Mouse (Mus musculus): ENCODE results near the gene Scn7a. TPM values are rescaled to one million over a fixed set of nuclear protein-coding genes. Genes with fewer than 3 reads are reported as not detected.

Gene Scn7a
- polyA plus RNA-seq, 1 experiment from 2014 or later: not detected

DNA sequence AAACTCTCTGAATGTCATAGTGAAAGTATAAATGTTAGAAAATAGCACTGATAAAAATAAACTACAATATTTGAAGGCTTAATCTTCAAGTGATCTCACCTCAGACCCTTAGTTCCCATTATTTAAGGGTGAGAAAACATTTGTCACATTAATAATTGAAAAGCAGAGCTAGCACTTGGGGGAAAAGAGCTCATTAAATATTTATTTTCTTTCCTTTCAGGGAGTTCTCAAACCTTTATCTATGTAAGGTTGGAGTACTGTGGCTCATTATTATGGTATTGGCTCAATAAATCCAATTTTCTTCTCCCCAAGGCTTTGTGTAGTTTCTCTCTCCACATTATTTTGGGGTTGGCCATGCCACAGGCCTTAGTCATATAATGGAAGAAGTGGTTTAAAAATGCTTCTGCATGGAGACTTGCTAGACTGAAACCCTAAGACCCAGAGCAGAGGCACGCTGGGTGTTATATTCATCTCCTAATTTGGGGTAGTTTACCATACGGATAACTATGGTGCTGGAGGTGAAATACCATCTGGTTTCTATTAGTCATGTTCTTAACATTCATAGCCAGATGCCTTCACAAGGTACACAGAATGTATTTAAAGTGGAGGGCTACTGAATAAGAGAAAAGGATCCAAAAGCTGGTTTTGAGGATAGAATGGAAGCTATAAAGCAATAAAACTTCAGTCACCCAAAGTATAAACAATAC lies 57.7 kb downstream of the Scn7a start:
- ATAC-seq (ENCODE audit: insufficient read depth): no peak
- H3K4me1 ChIP-seq (replicated peaks): no peaks in the 10 kb centered on the region
- H3K4me2 ChIP-seq: no peak overlapping the region
- no peaks in the 10 kb centered on the region for H3K27me3 ChIP-seq
- H3K4me3 ChIP-seq (replicated peaks): no peak overlapping the region
- no peak overlapping the region for H3K27ac ChIP-seq (replicated peaks)
- no peaks in the 10 kb centered on the region for H3K9me3 ChIP-seq (replicated peaks)
- no peaks in the 10 kb centered on the region for H3K36me3 ChIP-seq (replicated peaks)
- WGBS (ENCODE audit: insufficient replicate concordance): 57% methylated on average over 2 of the region's 2 CpGs
- no peak overlapping the region for H3K9ac ChIP-seq

- Histone ChIP-seq H3K4me2 (no peak overlapping the region), H3K27me3 (no peaks in the 10 kb centered on the region)
- WGBS (ENCODE audit: insufficient replicate concordance): 65% methylated on average over 2 of the region's 2 CpGs
Observed at GRCm38 (mm10) chr2:66712071-66712470, 72.6 kb downstream of the Scn7a start.

GRCm38 (mm10) chr2:66692300-66692699 lies 92.4 kb downstream of the Scn7a start:
- ATAC-seq (ENCODE audit: insufficient read depth): no peak
- no peaks in the 10 kb centered on the region for H3K4me1 ChIP-seq (replicated peaks)
- no peaks in the 10 kb centered on the region for H3K9me3 ChIP-seq (replicated peaks)
- 52% methylated on average over 2 of the region's 2 CpGs for WGBS (ENCODE audit: insufficient replicate concordance)
- no peaks in the 10 kb centered on the region for H3K36me3 ChIP-seq (replicated peaks)
- H3K4me2 ChIP-seq: no peak overlapping the region
- no peaks in the 10 kb centered on the region for H3K27me3 ChIP-seq
- H3K9ac ChIP-seq: no peak overlapping the region
- H3K4me3 ChIP-seq (replicated peaks): no peak overlapping the region
- no peak overlapping the region for H3K27ac ChIP-seq (replicated peaks)

More at GRCm38 (mm10) chr2:66712071-66712470, 72.6 kb downstream of the Scn7a start:
- no peaks in the 10 kb centered on the region for H3K9me3 ChIP-seq (replicated peaks)
- no peak overlapping the region for H3K4me3 ChIP-seq (replicated peaks)
- no peak overlapping the region for H3K27ac ChIP-seq (replicated peaks)
- no peak for ATAC-seq (ENCODE audit: insufficient read depth)
- H3K9ac ChIP-seq: no peak overlapping the region
- no peaks in the 10 kb centered on the region for H3K36me3 ChIP-seq (replicated peaks)
- H3K4me1 ChIP-seq (replicated peaks): no peaks in the 10 kb centered on the region

GRCm38 (mm10) chr2:66661988-66662387 lies 122.7 kb downstream of the Scn7a start:
- Histone ChIP-seq H3K4me2 (no peak overlapping the region), H3K36me3 (replicated peaks) (no peaks in the 10 kb centered on the region), H3K27ac (replicated peaks) (no peak overlapping the region), H3K9ac (no peak overlapping the region), H3K9me3 (replicated peaks) (no peaks in the 10 kb centered on the region), H3K4me3 (replicated peaks) (no peak overlapping the region), H3K27me3 (no peaks in the 10 kb centered on the region), H3K4me1 (replicated peaks) (no peaks in the 10 kb centered on the region)
- no peak for ATAC-seq (ENCODE audit: insufficient read depth)
- WGBS (ENCODE audit: insufficient replicate concordance): 57% methylated on average over 1 of the region's 1 CpGs

- ATAC-seq (ENCODE audit: insufficient read depth): no peak
- H3K9ac ChIP-seq: no peak overlapping the region
- WGBS (ENCODE audit: insufficient replicate concordance): 71% methylated on average over 3 of the region's 3 CpGs
Observed at GRCm38 (mm10) chr2:66656430-66656829, 128.3 kb downstream of the Scn7a start.

GRCm38 (mm10) chr2:66655431-66655830 lies 129.3 kb downstream of the Scn7a start:
- no peaks in the 10 kb centered on the region for H3K27me3 ChIP-seq
- no peak overlapping the region for H3K27ac ChIP-seq (replicated peaks)
- no peak overlapping the region for H3K4me2 ChIP-seq
- no peak overlapping the region for H3K9ac ChIP-seq
- H3K9me3 ChIP-seq (replicated peaks): no peaks in the 10 kb centered on the region
- H3K4me1 ChIP-seq (replicated peaks): no peaks in the 10 kb centered on the region
- H3K4me3 ChIP-seq (replicated peaks): no peak overlapping the region
- ATAC-seq (ENCODE audit: insufficient read depth): no peak
- no peaks in the 10 kb centered on the region for H3K36me3 ChIP-seq (replicated peaks)
- WGBS (ENCODE audit: insufficient replicate concordance): 45% methylated on average over 2 of the region's 2 CpGs

More at GRCm38 (mm10) chr2:66656430-66656829, 128.3 kb downstream of the Scn7a start:
- no peaks in the 10 kb centered on the region for H3K4me1 ChIP-seq (replicated peaks)
- H3K4me2 ChIP-seq: no peak overlapping the region
- H3K9me3 ChIP-seq (replicated peaks): no peaks in the 10 kb centered on the region
- H3K4me3 ChIP-seq (replicated peaks): no peak overlapping the region
- no peak overlapping the region for H3K27ac ChIP-seq (replicated peaks)
- no peaks in the 10 kb centered on the region for H3K27me3 ChIP-seq
- no peaks in the 10 kb centered on the region for H3K36me3 ChIP-seq (replicated peaks)

DNA sequence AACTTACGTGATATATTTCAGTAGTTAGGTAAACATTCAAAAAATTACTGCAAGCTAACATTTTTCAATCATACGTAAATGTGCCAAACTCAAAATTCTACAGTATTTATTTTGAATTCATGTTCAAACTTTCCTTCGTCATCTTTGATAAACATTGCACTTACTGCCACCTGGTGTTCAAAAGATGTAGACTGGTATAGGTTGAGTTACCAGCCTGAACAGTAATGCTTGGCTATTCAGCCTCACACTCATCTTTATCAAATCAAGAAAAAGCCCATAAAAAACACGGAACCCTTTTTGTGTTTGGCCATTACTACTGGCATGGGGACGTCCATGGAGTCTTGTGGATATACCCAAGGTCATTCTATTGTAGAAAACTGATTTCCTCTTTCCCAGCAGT lies 140.3 kb downstream of the Scn7a start:
- H3K36me3 ChIP-seq (replicated peaks): no peaks in the 10 kb centered on the region
- no peak overlapping the region for H3K4me2 ChIP-seq
- H3K4me1 ChIP-seq (replicated peaks): no peaks in the 10 kb centered on the region
- no peak overlapping the region for H3K4me3 ChIP-seq (replicated peaks)
- H3K27me3 ChIP-seq: no peaks in the 10 kb centered on the region
- no peaks in the 10 kb centered on the region for H3K9me3 ChIP-seq (replicated peaks)
- H3K9ac ChIP-seq: no peak overlapping the region
- 26% methylated on average over 5 of the region's 5 CpGs for WGBS (ENCODE audit: insufficient replicate concordance)
- ATAC-seq (ENCODE audit: insufficient read depth): no peak
- H3K27ac ChIP-seq (replicated peaks): no peak overlapping the region

DNA sequence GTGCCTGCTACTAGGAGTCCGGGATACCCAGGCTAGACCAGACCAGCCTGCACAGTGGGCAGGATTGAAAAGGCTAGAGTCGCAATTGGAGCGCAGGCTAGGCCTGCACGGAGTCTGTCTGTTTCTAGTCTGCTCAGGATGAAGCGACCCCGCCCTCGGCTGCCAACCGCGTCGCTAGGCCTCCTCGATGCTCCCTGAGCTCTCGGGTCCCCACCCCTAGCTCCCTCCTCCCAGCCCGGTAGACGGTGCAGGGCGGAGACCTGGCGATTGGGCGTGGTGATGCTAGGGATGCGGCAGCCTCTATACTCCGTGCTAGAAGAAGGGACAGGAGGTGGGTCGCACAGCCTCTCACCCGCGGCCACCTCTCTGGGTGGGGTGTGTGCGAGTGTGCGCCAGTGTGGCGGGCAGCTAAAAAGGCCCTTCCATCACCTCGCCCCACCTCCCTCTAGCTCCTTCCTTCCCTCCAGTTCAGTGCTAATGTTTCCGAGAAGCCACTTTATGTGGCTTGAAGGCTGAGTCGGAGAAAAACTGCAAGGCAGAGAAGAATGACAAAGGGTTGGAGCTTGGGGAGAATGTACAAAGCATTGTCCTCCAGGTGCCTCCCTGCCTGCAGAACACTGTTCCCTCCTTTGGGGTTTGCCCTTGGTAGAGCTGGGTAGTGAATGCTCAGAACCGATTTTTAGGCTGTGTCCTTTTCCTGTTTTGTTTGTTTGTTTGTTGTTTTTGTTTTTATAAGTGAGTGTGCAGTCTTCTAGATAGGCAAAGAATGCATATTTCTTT lies 149.9 kb downstream of the Scn7a start, which contains the start of gene Scn9a:
Scn9a (minus strand) TSS at position 383 of the 780 bp plus-strand sequence.
- Histone ChIP-seq H3K4me1 (replicated peaks) (no peaks in the 10 kb centered on the region), H3K27ac (replicated peaks) (no peak within 1 kb of the TSS), H3K4me3 (replicated peaks) (no peak within 1 kb of the TSS), H3K4me2 (no peak within 1 kb of the TSS), H3K36me3 (replicated peaks) (no peaks in the 10 kb centered on the region), H3K27me3 (peaks cover 11% of the 10 kb centered on the region), H3K9ac (no peak within 1 kb of the TSS), H3K9me3 (replicated peaks) (no peaks in the 10 kb centered on the region)
- 2% methylated on average over 29 of the region's 29 CpGs for WGBS (ENCODE audit: insufficient replicate concordance)
- ATAC-seq (ENCODE audit: insufficient read depth): no peak

- no peak overlapping the region for H3K4me2 ChIP-seq
- H3K27ac ChIP-seq (replicated peaks): no peak overlapping the region
- H3K9me3 ChIP-seq (replicated peaks): no peaks in the 10 kb centered on the region
- H3K4me3 ChIP-seq (replicated peaks): no peak overlapping the region
- WGBS (ENCODE audit: insufficient replicate concordance): 29% methylated on average over 5 of the region's 5 CpGs
- H3K9ac ChIP-seq: no peak overlapping the region
- H3K4me1 ChIP-seq (replicated peaks): no peaks in the 10 kb centered on the region
- H3K27me3 ChIP-seq: peaks cover 11% of the 10 kb centered on the region
- no peak for ATAC-seq (ENCODE audit: insufficient read depth)
- no peaks in the 10 kb centered on the region for H3K36me3 ChIP-seq (replicated peaks)
Observed at GRCm38 (mm10) chr2:66632728-66633127, 152.0 kb downstream of the Scn7a start.
